Mouse (Mus musculus) neural tube, embryonic 15.5 days (tissue): Measurements from ENCODE around the gene Gstp2. TPM values are rescaled to one million over a fixed set of nuclear protein-coding genes. Genes with fewer than 3 reads are reported as not detected.
"Not testable (repeated sequence)": the region's sequence is repeated elsewhere in the genome, so short reads cannot be mapped to it uniquely, and the experiment has no call there.

Experiments used
- ATAC-seq: fragments of 200-750 bp; cut with Nextera tagmentation; 2 replicates; pipeline ENCODE4 v1.8.0; 2017; ENCODE audit warnings: mild to moderate bottlenecking, moderate TSS enrichment, moderate library complexity; ENCODE audit not compliant: low FRiP score
- H3K27ac ChIP-seq: fragments of 300-500 bp; sonication (generic); replicated peaks from 2 replicates; pipeline ENCODE4 v1.5.1; 2015; ENCODE audit warnings: mild to moderate bottlenecking, inconsistent platforms
- H3K27me3 ChIP-seq: fragments of 300-500 bp; sonication (generic); replicated peaks from 2 replicates; pipeline ENCODE4 v1.6.1; 2015; ENCODE audit warnings: inconsistent platforms
- H3K36me3 ChIP-seq: fragments of 300-500 bp; sonication (generic); 2 replicates; pipeline ENCODE4 v1.6.1; 2015; ENCODE audit warnings: inconsistent platforms
- H3K4me1 ChIP-seq: fragments of 300-500 bp; sonication (generic); 2 replicates; pipeline ENCODE4 v1.6.1; 2015; ENCODE audit warnings: inconsistent platforms
- H3K4me2 ChIP-seq: fragments of 300-500 bp; sonication (generic); 2 replicates; pipeline ENCODE4 v1.6.1; 2015; ENCODE audit warnings: inconsistent platforms, mild to moderate bottlenecking, moderate library complexity
- H3K4me3 ChIP-seq: fragments of 300-500 bp; sonication (generic); replicated peaks from 2 replicates; pipeline ENCODE4 v1.5.1; 2015; ENCODE audit warnings: mild to moderate bottlenecking, inconsistent platforms
- H3K9ac ChIP-seq: fragments of 300-500 bp; sonication (generic); replicated peaks from 2 replicates; pipeline ENCODE4 v1.6.1; 2015; ENCODE audit warnings: mild to moderate bottlenecking, inconsistent platforms
- H3K9me3 ChIP-seq: fragments of 300-500 bp; sonication (generic); replicated peaks from 2 replicates; pipeline ENCODE4 v1.6.1; 2016; ENCODE audit warnings: inconsistent platforms
- WGBS: fragments of 180-500 bp; shearing (Covaris S2); methylation state at CpG from one replicate; pipeline ENCODE4 v1.1.7; 2015; ENCODE audit warnings: mixed read lengths; 5-methylcytosine and 5-hydroxymethylcytosine counted together
- polyA plus RNA-seq: library from polyadenylated mRNA; unstranded; fragments of >200 nt; fragmentation: Nextera tagmentation; extraction: Ambion mirVana; gene quantifications from 2 replicates; pipeline ENCODE4 v1.2.1, GENCODE M21; 2015

The Gstp2 gene
- polyA plus RNA-seq, 1 experiment from 2014 or later, result 7.6 TPM

DNA sequence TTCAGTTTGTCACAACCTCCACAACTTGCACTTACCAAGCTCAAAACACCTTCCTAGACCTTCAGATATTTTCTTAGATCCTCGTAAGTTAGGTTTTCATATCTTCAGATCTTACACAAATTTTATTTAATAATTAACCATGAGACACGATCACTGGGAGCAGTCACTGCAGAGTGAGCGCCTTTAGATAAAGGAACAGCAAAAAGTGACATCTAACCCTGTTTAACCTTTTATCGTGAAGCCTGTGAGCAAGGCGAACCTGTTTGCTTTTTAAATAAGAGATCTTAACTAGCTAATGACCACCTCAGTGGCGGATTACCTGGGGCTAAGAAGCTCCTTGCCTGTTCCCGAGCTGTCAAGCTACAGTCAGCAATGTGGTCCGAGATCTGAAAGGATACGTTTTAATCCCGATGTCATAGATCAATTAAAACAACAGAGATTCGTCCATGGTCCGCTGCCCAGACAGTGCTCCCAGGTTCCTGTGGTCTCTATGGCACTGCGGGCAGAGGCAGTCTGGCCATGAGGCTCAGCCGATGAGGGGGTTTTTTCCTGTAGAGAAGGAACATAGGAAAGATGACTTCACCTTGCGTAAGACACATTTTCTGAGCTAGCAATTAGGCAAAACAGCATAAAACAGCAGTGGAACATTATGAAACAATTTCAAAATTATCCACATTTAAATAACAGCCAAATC lies 23.0 kb upstream of the Gstp2 start:
- H3K36me3 ChIP-seq, result no peaks in the 10 kb centered on the region
- no peak overlapping the region for H3K27ac ChIP-seq
- no peak overlapping the region for H3K4me3 ChIP-seq
- no peak overlapping the region for H3K9ac ChIP-seq
- 75% methylated on average over 15 of the region's 15 CpGs for WGBS
- no peaks in the 10 kb centered on the region for H3K4me1 ChIP-seq
- no peaks in the 10 kb centered on the region for H3K9me3 ChIP-seq
- H3K4me2 ChIP-seq, result no peak overlapping the region
- ATAC-seq, result no peak
- no peaks in the 10 kb centered on the region for H3K27me3 ChIP-seq

DNA sequence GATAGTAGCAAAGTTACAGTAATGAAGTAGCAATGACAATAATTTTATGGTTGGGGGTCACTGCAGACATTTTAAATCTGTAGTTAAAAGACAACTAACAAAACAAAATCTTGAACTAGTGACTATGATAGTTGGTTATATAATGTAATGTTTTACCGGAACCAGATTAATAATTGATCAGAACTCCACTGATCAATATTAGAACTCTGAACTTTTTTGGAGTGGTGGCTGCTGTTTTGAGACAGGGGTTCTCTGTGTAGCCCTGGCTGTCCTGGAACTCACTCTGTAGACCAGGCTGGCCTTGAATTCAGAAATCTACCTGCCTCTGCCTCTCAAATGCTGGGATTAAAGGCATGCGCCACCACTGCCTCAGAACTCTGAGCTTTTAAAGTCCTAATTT lies 22.4 kb upstream of the Gstp2 start:
- WGBS, result 100% methylated on average over 2 of the region's 2 CpGs
- H3K4me3 ChIP-seq, H3K4me2 ChIP-seq, H3K36me3 ChIP-seq, H3K9me3 ChIP-seq, H3K9ac ChIP-seq, ATAC-seq, H3K4me1 ChIP-seq, H3K27me3 ChIP-seq, H3K27ac ChIP-seq: not testable (repeated sequence)

DNA sequence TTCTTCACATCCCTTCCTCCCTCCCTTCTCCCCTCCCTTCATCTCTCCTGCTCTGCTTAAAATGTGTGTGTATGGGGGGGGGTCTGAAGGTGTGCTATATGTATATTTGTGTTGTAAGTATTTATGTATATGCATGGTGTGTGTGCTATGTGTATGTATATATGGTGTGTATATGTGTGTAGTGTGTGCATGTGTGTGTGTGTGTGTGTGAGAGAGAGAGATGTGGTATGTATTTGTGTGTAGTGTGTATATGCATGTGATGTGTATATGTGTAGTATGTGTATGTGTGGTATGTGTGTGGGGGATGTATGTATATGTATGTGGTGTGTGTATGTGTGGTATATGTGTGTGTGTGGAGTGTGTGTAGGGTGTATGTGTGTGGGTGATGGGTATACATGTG lies 21.1 kb upstream of the Gstp2 start:
- no peak for ATAC-seq
- Histone ChIP-seq H3K4me1 (no peaks in the 10 kb centered on the region), H3K4me3 (no peak overlapping the region), H3K9me3 (no peaks in the 10 kb centered on the region), H3K36me3 (no peaks in the 10 kb centered on the region), H3K4me2 (no peak overlapping the region), H3K27ac (no peak overlapping the region), H3K9ac (no peak overlapping the region), H3K27me3 (no peaks in the 10 kb centered on the region)

DNA sequence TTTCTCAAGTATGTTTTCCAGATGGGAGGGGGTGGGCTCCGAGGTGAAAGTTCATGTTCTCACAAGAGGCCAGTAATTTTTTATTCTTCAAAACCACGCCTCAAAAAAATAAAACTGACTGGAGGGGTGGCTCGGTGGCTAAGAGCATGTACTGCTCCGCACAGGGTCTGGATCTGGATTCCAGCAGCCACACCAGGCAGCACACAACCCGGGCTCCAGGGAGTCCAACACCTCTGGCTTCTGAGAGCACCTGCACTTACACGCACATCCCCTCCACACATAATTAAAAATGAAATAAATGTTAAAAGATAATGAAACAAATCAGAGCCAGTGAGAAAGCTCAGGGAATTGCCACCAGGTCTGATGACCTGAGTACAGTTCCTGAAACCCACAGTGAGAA lies 20.5 kb upstream of the Gstp2 start:
- ATAC-seq, result no peak
- no peak overlapping the region for H3K9ac ChIP-seq
- no peaks in the 10 kb centered on the region for H3K9me3 ChIP-seq
- WGBS, result 86% methylated on average over 6 of the region's 6 CpGs
- no peaks in the 10 kb centered on the region for H3K4me1 ChIP-seq
- H3K4me2 ChIP-seq, result no peak overlapping the region
- no peak overlapping the region for H3K4me3 ChIP-seq
- H3K27me3 ChIP-seq, result no peaks in the 10 kb centered on the region
- H3K36me3 ChIP-seq, result no peaks in the 10 kb centered on the region
- H3K27ac ChIP-seq, result no peak overlapping the region

DNA sequence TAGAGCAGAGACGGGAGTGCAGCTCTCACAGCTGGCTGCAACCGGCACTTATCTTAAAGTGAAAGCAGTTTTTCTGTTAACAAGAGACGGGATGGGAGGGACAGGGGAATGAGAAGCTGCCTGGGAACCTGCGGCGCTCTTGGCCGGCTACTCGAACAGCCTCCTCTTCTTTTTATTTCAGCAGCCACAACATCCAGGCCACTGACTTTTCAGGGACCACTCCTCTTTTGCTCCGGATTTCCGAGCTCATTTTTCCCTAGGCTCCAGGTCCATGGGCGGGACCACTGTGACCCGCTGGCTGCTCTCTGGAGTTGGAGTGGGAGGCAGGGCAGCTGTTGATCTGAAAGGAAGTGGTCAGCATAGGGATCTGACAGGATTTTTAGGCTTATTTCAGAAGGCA lies 18.7 kb upstream of the Gstp2 start:
- 0% methylated on average over 1 of the region's 11 CpGs for WGBS
- not testable (repeated sequence) for H3K4me1 ChIP-seq, H3K4me2 ChIP-seq, H3K9ac ChIP-seq, H3K36me3 ChIP-seq, H3K9me3 ChIP-seq, H3K27ac ChIP-seq, H3K4me3 ChIP-seq, H3K27me3 ChIP-seq, ATAC-seq

DNA sequence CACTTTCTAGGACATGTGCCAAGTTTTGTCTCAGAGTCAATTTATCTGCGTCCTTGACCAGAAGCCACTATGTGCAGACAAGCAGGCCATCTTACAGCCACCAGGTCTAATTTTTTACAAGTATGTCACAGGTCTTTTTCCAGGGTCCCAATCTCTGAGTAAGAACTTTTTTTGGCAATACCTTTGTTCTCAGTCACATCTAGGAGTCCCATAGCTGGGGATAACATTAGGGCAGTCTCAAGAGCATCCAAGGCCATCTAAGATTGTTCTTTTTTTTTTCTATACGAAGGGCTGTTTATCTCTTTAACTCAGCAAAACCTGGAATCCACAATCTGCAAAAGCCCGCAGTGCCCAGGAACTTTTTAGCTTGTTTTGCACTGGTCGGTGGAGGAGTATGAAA lies 17.5 kb upstream of the Gstp2 start:
- not testable (repeated sequence) for H3K27me3 ChIP-seq, ATAC-seq, H3K27ac ChIP-seq, H3K9me3 ChIP-seq, H3K4me2 ChIP-seq, H3K9ac ChIP-seq, H3K4me3 ChIP-seq, H3K4me1 ChIP-seq, H3K36me3 ChIP-seq
- 71% methylated on average over 4 of the region's 4 CpGs for WGBS

DNA sequence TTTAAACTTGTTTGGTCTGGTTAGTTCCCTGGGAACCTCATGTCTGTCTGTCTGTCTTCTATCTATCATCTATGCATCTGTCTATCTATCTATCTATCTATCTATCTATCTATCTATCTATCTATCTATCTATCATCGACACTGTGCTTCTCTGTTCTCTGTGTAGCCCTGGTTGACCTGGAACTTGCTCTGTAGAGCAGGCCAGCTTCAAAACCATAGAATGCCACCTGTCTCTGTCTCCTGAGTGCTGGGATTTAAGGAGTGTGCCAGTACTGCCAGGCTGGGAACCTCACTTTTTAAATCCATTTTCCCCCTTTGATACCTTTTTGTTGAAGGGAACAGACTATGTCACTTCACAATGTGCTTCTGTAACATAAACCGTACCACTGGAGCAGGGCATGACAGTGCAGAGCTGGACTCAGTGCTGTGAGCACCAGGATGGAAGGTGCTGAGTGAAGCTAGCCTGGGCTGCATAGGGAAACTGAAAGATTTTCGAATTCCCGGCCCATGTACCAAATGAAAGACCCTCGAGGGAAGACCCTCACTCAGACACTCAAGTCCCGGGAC lies 15.2 kb upstream of the Gstp2 start:
- 88% methylated on average over 6 of the region's 6 CpGs for WGBS
- Histone ChIP-seq H3K9me3 (no peaks in the 10 kb centered on the region), H3K9ac (no peak overlapping the region), H3K27ac (no peak overlapping the region), H3K27me3 (no peaks in the 10 kb centered on the region), H3K4me1 (no peaks in the 10 kb centered on the region), H3K4me3 (no peak overlapping the region), H3K36me3 (no peaks in the 10 kb centered on the region), H3K4me2 (no peak overlapping the region)
- ATAC-seq, result no peak

DNA sequence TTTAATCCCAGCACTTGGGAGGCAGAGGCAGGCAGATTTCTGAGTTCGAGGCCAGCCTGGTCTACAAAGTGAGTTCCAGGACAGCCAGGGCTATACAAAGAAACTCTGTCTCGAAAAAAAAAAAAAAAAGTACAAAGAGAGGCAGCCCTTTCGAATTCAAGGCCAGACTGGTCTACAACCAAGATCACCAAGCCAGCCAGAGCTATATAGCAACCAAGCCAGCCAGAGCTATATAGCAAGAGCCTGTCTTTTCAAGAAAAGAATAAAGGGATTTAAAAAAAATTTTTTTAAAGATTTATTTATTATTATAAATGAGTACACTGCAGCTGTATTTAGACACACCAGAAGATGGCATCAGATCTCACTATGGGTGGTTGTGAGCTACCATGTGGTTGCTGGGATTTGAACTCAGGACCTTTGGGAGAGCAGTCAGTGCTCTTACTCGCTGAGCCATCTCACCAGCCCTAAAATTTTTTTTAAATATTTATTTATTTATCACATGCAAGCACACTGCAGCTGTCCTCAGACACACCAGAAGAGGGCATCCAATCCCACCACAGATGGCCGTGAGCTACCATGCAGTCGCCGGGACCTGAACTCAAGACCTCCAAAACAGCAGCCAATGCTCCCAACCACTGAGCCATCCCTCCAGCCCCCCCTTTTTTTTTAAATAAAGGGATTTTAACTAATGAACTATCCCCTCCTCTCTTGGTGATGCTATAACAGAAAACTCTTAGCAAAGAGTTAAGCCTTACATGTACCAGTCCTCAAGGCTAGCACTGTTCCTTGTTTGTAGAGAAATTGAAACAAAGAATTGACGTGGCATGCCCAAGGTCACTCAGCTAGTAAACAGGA lies 14.4 kb upstream of the Gstp2 start:
- H3K4me1 ChIP-seq, H3K27ac ChIP-seq, H3K36me3 ChIP-seq, H3K9me3 ChIP-seq, ATAC-seq, H3K4me3 ChIP-seq, H3K9ac ChIP-seq, H3K4me2 ChIP-seq, H3K27me3 ChIP-seq: not testable (repeated sequence)
- WGBS, result 91% methylated on average over 8 of the region's 8 CpGs

DNA sequence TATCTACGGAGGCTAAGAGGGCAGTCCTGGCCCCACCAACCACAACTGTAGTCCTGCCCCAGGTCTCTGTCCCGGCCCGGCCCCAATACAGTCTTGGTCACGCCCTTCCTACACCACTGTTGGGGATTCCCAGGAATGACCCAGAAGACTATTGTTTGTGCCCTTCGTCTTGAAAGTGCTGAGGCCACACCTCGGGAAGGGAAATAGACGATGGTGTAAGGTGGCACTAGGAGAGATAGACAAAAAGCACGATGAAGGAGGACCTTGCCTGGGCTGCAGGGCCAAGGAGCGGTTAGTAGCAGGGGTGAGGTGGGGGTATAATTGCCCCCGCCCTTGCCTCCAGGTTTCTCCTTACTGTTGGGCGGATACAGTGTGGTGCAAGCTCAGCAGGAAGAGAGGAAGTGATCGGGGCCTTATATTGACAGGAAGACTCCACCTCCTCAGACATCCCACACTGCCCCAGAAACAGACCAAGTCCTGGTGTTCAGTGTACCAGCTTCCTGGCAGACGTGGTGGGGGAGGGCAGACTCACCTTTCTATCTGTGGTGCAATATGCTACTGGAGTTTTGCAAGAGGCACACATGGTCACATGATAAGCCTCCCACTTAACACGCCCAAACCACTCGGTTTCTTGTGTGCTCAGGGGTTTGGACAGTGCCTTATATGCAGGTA lies 13.4 kb upstream of the Gstp2 start, which contains the start of gene Gstp3:
Gstp3 (minus strand) TSS at position 501 of the 672 bp plus-strand sequence.
- Histone ChIP-seq H3K9ac (no peak within 1 kb of the TSS), H3K4me2 (no peak within 1 kb of the TSS), H3K9me3 (no peaks in the 10 kb centered on the region), H3K4me1 (no peaks in the 10 kb centered on the region), H3K36me3 (no peaks in the 10 kb centered on the region), H3K4me3 (no peak within 1 kb of the TSS), H3K27ac (no peak within 1 kb of the TSS), H3K27me3 (no peaks in the 10 kb centered on the region)
- WGBS, result 83% methylated on average over 15 of the region's 15 CpGs
- ATAC-seq, result no peak

DNA sequence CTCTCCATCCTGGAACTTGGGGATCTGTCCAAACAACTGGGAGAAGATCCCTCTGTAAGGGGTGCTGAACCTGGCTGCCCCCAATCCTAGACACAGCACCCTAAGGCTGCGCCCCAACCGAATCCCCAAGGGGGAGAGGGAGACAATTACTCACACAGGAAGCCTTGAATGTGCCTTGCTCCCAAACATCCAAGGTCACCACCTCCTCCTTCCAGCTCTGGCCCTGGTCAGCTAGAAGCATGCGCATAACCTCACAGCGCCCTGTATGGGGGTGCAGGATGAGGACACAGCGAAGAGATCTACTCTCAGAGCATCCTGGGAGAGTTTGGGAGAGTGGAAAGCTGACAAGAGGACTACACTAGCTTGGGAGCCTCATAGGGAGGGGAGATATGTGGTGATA lies 12.8 kb upstream of the Gstp2 start:
- Histone ChIP-seq H3K27me3 (no peaks in the 10 kb centered on the region), H3K4me3 (no peak overlapping the region), H3K27ac (no peak overlapping the region), H3K4me1 (no peaks in the 10 kb centered on the region), H3K36me3 (no peaks in the 10 kb centered on the region), H3K9me3 (no peaks in the 10 kb centered on the region), H3K9ac (no peak overlapping the region), H3K4me2 (no peak overlapping the region)
- no peak for ATAC-seq
- 90% methylated on average over 5 of the region's 5 CpGs for WGBS

DNA sequence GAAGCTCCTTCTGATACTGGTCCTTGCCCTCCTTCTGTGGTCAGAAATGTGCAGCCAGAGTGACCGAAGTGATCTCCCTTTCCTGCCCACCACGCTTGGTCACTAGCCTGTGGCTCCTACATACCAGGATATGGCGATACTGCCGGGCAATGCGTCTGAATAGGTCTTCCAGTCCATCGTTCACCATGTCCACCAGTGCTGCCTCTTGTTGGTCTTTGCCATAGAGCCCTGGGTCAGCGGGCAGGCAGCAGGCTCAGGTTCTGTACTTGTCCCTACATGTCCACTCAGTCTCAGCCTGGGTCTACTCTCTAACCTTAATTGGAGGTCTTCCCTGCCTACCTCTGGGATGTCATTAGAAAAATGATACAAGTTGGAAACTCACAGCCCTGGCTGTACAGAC lies 12.1 kb upstream of the Gstp2 start:
- WGBS, result 98% methylated on average over 7 of the region's 7 CpGs
- no peaks in the 10 kb centered on the region for H3K27me3 ChIP-seq
- H3K9ac ChIP-seq, result no peak overlapping the region
- no peak for ATAC-seq
- H3K9me3 ChIP-seq, result no peaks in the 10 kb centered on the region
- H3K36me3 ChIP-seq, result no peaks in the 10 kb centered on the region
- no peak overlapping the region for H3K4me3 ChIP-seq
- no peak overlapping the region for H3K4me2 ChIP-seq
- H3K4me1 ChIP-seq, result no peaks in the 10 kb centered on the region
- no peak overlapping the region for H3K27ac ChIP-seq

DNA sequence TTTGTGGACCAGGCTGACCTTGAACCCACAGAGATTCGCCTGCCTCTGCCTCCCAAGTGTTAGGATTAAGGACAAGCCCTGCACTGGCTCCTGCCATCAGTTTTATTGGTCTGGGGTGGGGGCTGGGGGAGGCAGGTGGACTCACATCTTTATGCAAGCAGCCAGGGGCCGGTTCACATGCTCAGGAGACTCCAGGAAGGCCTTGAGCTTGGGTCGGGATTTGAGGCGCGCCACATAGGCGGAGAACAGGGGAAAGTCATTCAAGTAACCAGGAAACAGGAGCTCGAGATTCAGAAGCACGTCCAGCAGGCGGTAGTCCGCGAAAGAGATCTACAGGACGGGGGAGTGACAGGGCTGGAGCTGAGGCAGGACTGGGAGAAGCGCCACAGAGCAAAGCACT lies 11.6 kb upstream of the Gstp2 start:
- H3K9me3 ChIP-seq, result no peaks in the 10 kb centered on the region
- H3K27me3 ChIP-seq, result no peaks in the 10 kb centered on the region
- no peak overlapping the region for H3K27ac ChIP-seq
- no peaks in the 10 kb centered on the region for H3K36me3 ChIP-seq
- no peak overlapping the region for H3K4me3 ChIP-seq
- ATAC-seq, result no peak
- H3K4me1 ChIP-seq, result no peaks in the 10 kb centered on the region
- H3K9ac ChIP-seq, result no peak overlapping the region
- H3K4me2 ChIP-seq, result no peak overlapping the region
- 87% methylated on average over 13 of the region's 13 CpGs for WGBS
